Mouse (Mus musculus) forebrain, embryonic 10.5 days (tissue): ENCODE measurements around the gene Bmpr1b. TPM values are rescaled to one million over a fixed set of nuclear protein-coding genes. Genes with fewer than 3 reads are reported as not detected.

Experiments used
- DNase-seq: peaks from one replicate; pipeline ENCODE4 v3.0.0-alpha.2; 2017; ENCODE audit warnings: low spot score; ENCODE audit errors: extremely low spot score
- H3K27ac ChIP-seq: fragments of 300-500 bp; sonication (generic); 2 replicates; pipeline ENCODE4 v1.5.1; 2016; ENCODE audit warnings: mild to moderate bottlenecking
- H3K27me3 ChIP-seq: fragments of 300-500 bp; sonication (generic); 2 replicates; pipeline ENCODE4 v1.6.1; 2016; ENCODE audit warnings: mild to moderate bottlenecking; ENCODE audit not compliant: poor library complexity, severe bottlenecking
- H3K36me3 ChIP-seq: fragments of 300-500 bp; sonication (generic); replicated peaks from 2 replicates; pipeline ENCODE4 v1.6.1; 2016; ENCODE audit warnings: mild to moderate bottlenecking, moderate library complexity
- H3K4me1 ChIP-seq: fragments of 300-500 bp; sonication (generic); 2 replicates; pipeline ENCODE4 v1.6.1; 2016
- H3K4me3 ChIP-seq: fragments of 300-500 bp; sonication (generic); 2 replicates; pipeline ENCODE4 v1.5.1; 2016; ENCODE audit warnings: mild to moderate bottlenecking, moderate library complexity
- H3K9me3 ChIP-seq: fragments of 300-500 bp; sonication (generic); 2 replicates; pipeline ENCODE4 v1.6.1; 2016; ENCODE audit warnings: mild to moderate bottlenecking, moderate library complexity
- WGBS: fragments of 180-500 bp; shearing (Covaris S2); methylation state at CpG from one replicate; pipeline ENCODE4 v1.1.7; 2016; 5-methylcytosine and 5-hydroxymethylcytosine counted together
- polyA plus RNA-seq: library from polyadenylated mRNA; unstranded; fragments of >200 nt; fragmentation: Nextera tagmentation; extraction: Ambion mirVana; gene quantifications from 2 replicates; pipeline ENCODE4 v1.2.1, GENCODE M21; 2016

The Bmpr1b gene
- polyA plus RNA-seq, 1 experiment from 2014 or later = 9.2 TPM

DNA sequence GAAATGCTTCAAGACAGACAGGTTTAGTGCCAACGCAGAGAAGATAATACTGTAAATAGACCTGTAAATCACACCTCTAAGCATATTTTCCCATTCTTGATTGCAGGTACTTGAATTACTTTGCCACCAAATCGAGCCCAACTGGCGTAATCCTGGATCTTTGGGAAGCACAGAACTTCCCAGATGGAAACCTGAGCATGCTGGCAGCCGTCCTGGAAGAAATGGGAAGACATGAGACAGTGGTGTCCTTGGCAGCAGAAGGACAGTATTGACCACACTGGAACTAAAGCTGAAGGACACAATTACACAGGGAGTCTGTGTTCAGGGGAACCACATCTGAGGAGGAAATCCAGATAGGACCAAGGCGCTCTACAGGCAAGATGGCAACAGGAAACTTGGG lies 340.9 kb downstream of the Bmpr1b start:
- no peaks in the 10 kb centered on the region for H3K4me1 ChIP-seq
- no peak for DNase-seq
- no peak overlapping the region for H3K4me3 ChIP-seq
- H3K9me3 ChIP-seq = no peaks in the 10 kb centered on the region
- H3K27ac ChIP-seq = no peak overlapping the region
- H3K36me3 ChIP-seq = no peaks in the 10 kb centered on the region
- 93% methylated on average over 5 of the region's 5 CpGs for WGBS
- H3K27me3 ChIP-seq = no peaks in the 10 kb centered on the region

DNA sequence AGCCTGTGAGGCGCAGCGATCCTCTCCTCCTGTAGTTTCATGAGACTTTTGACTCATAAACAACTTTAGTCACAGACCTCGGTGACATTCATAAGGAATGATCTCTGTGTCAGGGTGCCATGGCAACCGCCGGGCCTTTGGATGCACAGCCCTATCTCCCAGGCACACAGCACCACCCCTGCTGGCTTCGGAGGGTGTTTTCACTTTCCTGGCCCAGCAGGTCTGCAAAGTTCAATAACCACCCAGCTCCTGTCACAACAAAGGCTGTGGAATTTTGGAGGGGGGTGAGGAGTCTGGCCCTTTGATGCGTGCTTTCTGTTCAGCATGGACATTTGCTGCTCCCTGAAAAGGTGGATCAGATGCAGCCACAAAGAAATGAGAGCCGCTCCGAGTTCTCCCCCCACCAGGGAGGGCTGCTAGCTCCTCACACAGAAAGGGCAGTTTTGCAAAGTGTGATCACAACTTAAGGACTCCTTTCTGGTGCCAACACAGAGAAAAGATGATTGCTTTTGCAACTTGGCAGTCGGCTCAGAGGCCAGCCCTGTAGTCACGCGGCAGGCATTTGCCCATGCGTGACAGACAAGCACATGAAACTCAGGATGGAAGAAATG lies 349.8 kb downstream of the Bmpr1b start:
- H3K27ac ChIP-seq = peak overlapping the region; percentile 83
- peaks cover 20% of the 10 kb centered on the region for H3K27me3 ChIP-seq
- peak overlapping the region; percentile 37 for H3K4me3 ChIP-seq
- peak; percentile 76 for DNase-seq
- 10% methylated on average over 13 of the region's 13 CpGs for WGBS
- H3K36me3 ChIP-seq = no peaks in the 10 kb centered on the region
- peaks cover 29% of the 10 kb centered on the region for H3K4me1 ChIP-seq
- H3K9me3 ChIP-seq = no peaks in the 10 kb centered on the region

DNA sequence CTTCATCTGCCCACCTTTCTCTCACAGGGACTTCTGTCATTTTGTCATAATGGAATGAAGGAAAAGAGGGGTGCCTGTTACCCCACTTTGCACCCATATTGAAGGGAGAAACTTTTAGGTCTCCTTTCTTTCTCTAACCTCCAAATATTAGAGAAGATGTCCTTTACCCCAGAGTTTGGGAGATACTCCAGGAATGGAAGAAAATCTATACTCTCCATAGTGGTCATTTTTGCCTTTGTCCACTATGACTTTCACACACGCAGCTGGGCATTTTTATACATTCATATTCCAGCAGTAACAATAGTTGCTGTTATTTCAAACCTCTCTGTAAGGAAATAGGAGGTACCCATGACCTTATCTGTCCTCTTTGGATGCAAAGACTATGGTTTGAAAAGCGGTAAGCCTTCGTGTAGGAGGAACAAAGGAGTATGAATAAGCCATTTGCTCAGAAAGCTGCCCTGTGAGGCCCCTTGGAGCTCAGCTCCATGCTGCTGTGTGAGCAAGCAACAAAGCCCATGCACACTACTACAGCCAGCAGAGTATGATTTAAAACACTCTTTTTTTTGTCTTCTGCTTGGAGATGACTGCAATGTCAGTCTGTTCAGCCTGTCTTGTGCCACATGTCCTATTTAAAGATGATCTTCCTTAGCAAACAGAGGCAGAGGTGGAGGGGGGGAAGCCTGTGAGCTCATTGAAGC lies 350.5 kb downstream of the Bmpr1b start:
- Histone ChIP-seq H3K4me1 (peaks cover 29% of the 10 kb centered on the region), H3K27me3 (peaks cover 20% of the 10 kb centered on the region), H3K4me3 (peak overlapping the region; percentile 37), H3K27ac (peak overlapping the region; percentile 83), H3K9me3 (no peaks in the 10 kb centered on the region), H3K36me3 (no peaks in the 10 kb centered on the region)
- WGBS = 18% methylated on average over 3 of the region's 3 CpGs
- DNase-seq = no peak

DNA sequence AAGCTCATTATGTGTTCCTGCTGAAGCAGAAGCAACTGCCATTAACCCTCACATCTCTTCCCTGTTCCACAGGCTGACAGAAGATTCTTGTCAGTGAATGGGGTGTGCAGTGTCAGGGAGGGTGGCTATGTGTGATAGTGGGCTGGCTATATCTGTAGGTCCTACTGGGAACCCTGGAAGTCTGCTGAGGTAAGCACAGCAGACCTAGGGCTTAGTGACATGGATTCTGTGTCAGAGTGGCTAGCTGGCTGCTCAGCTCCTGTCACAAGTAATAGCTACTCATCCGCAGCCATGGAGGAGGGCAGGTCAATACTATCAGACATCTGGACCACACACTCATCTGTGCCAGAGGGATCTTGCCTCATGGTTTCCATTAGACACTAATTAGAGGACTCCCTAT lies 354.4 kb downstream of the Bmpr1b start:
- H3K4me1 ChIP-seq = peaks cover 38% of the 10 kb centered on the region
- WGBS = 50% methylated on average over 1 of the region's 1 CpGs
- no peak overlapping the region for H3K27ac ChIP-seq
- H3K27me3 ChIP-seq = peaks cover 20% of the 10 kb centered on the region
- DNase-seq = no peak
- no peaks in the 10 kb centered on the region for H3K36me3 ChIP-seq
- no peaks in the 10 kb centered on the region for H3K9me3 ChIP-seq
- H3K4me3 ChIP-seq = no peak overlapping the region

DNA sequence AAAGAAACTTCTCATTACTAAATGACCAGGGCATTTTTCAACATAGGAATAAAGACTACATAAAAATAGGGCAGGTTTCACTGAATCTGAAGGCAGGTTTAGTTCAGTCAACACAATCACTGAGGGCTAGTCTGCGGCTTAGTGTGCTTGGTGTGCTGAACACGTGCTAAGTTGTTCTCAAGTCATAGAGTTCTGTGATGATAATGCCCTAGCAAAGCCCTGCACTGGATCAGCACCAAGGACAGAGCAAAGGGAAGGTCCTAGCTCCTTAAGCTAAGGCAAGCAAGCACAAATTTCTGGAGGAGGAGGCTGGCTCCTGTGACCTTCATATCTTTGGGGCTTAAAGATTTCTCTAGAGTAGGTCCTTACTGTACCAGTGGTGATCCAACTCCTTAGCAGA lies 357.9 kb downstream of the Bmpr1b start:
- peak; percentile 34 for DNase-seq
- no peak overlapping the region for H3K27ac ChIP-seq
- no peaks in the 10 kb centered on the region for H3K9me3 ChIP-seq
- H3K27me3 ChIP-seq = 0 out of 2 replicates have a peak, but pooled peaks cover under 1% of the 10 kb centered on the region
- no peak overlapping the region for H3K4me3 ChIP-seq
- no peaks in the 10 kb centered on the region for H3K36me3 ChIP-seq
- WGBS = 19% methylated on average over 2 of the region's 2 CpGs
- peaks cover 22% of the 10 kb centered on the region for H3K4me1 ChIP-seq

DNA sequence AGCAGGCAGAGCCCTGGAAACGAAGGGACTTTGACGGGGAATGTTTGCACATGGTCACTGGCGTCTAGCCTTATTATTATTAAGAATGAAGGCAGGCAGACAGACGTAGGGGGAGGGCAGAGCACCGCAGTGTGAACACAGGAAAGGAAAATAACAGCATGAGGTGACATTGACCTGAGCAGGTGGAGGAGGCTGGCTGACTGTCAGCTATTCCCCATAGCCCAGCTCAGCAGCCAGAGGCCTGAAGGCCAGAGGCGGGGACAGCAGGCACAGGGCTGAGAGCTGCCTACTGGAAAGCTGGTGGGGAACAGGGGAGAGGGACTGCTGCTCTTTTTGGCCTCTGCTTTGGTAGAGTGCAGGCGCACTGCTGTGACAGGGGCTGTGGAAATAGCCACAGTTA lies 358.3 kb downstream of the Bmpr1b start:
- DNase-seq = no peak
- no peak overlapping the region for H3K27ac ChIP-seq
- H3K4me1 ChIP-seq = peaks cover 22% of the 10 kb centered on the region
- H3K4me3 ChIP-seq = no peak overlapping the region
- WGBS = 60% methylated on average over 7 of the region's 7 CpGs
- H3K36me3 ChIP-seq = no peaks in the 10 kb centered on the region
- no peaks in the 10 kb centered on the region for H3K9me3 ChIP-seq
- H3K27me3 ChIP-seq = no peaks in the 10 kb centered on the region

DNA sequence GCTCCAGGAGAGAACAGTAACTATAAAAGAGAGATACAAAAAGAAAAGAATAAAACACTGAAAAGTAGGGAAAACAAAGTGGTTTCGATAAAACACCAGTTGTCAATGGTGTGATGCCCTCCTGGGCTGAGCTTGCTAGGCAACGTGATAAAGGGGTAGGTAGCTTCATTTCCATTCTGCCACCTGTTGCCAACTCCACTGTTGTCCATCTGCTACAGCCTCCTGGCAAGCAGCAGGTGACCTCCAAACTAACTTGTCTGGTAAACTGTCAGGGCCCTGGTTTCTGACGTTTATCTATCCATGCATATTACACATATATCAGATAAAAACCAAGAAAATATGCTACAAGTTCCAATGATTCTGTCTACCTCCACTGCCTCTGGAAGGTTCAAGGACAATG lies 359.6 kb downstream of the Bmpr1b start:
- H3K4me1 ChIP-seq = peaks cover 16% of the 10 kb centered on the region
- H3K4me3 ChIP-seq = no peak overlapping the region
- H3K9me3 ChIP-seq = no peaks in the 10 kb centered on the region
- H3K27me3 ChIP-seq = no peaks in the 10 kb centered on the region
- WGBS = 86% methylated on average over 3 of the region's 3 CpGs
- H3K27ac ChIP-seq = no peak overlapping the region
- no peaks in the 10 kb centered on the region for H3K36me3 ChIP-seq
- DNase-seq = no peak

DNA sequence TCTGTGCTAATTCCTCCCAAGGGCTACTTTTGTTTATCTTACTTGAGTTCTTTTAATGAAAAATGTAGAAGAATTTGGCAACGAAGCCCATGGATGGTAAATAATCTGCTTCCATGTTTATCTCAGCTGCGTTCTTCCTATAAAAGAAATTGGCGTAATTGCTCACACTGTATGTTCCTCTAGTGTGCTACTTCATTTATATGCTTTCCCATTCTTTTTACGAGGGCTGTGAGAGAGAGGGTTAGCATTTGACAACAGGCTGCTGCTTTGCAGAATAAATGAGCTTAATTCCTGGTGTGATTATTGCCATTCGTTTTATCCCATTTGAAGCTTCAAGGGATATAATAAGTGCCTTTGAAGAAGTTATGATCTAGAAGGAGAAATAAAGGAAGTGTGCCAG lies 365.1 kb downstream of the Bmpr1b start:
- Histone ChIP-seq H3K36me3 (no peaks in the 10 kb centered on the region; the same call in 1 of the 2 replicates), H3K4me1 (no peaks in the 10 kb centered on the region), H3K27ac (no peak overlapping the region), H3K9me3 (no peaks in the 10 kb centered on the region), H3K27me3 (no peaks in the 10 kb centered on the region), H3K4me3 (no peak overlapping the region)
- no peak for DNase-seq
- 85% methylated on average over 5 of the region's 5 CpGs for WGBS

DNA sequence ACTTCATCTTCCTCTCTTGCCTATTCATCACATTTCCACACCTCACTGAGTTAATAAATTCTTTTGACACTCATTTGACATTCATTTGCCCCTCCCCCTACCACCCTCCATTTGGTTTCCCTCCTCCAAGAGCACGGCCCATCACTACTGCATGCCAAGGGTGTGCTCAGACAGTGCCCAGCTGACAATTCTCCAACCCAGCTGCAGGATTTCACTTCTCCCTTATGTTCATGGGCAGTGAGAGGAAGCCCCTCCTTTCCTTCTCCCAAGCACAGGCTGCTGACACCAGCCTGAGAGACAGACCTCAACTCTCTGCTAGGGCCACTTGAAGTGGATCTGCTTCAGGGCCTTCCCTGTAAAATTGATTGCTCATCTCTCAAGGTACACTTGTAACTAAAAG lies 371.4 kb downstream of the Bmpr1b start:
- H3K9me3 ChIP-seq = no peaks in the 10 kb centered on the region
- no peak for DNase-seq
- no peak overlapping the region for H3K27ac ChIP-seq
- H3K4me1 ChIP-seq = no peaks in the 10 kb centered on the region
- H3K4me3 ChIP-seq = no peak overlapping the region
- no peaks in the 10 kb centered on the region for H3K36me3 ChIP-seq
- H3K27me3 ChIP-seq = no peaks in the 10 kb centered on the region
- 76% methylated on average over 1 of the region's 1 CpGs for WGBS

DNA sequence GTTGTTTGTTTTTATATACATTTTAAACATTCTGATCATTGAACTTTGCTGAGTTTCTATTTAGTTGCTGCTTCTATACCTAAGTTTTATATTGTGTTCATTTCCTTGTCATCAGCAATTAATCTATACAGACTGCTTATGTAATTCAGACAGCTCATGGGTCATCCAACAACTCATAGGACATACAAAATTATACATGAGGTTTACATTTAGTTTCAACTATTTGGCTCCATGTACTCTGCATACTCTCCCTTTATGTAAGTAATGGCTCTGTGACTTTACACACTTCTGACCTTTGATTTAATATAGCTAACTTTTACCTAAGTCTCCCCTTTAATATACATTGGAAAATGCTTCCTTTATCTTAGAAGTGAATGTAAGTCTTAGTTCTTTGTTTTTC lies 371.9 kb downstream of the Bmpr1b start:
- no peaks in the 10 kb centered on the region for H3K27me3 ChIP-seq
- H3K36me3 ChIP-seq = no peaks in the 10 kb centered on the region
- H3K4me3 ChIP-seq = no peak overlapping the region
- H3K4me1 ChIP-seq = no peaks in the 10 kb centered on the region
- no peak overlapping the region for H3K27ac ChIP-seq
- DNase-seq = no peak
- no peaks in the 10 kb centered on the region for H3K9me3 ChIP-seq

DNA sequence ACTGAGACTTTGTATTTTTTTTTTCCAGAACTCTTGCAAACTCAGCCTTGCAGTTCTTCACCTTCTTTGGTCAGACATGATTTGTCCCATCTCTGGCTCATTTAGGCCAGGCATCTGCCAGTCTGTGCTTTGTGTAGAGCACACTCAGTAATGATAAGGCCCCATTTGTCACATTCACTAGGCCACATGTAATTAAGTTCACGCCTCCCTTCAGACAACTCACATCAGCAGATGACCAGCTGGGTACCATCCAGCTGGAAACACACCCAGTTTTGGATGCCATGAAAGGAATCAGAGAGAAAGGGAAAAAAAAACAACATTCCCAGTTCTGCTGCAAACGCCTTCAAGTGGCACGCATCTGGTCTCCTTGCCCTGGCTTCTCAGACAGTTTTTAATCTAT lies 374.9 kb downstream of the Bmpr1b start:
- H3K4me3 ChIP-seq = no peak overlapping the region
- no peaks in the 10 kb centered on the region for H3K27me3 ChIP-seq
- no peaks in the 10 kb centered on the region for H3K4me1 ChIP-seq
- 90% methylated on average over 3 of the region's 3 CpGs for WGBS
- H3K27ac ChIP-seq = no peak overlapping the region
- no peak for DNase-seq
- no peaks in the 10 kb centered on the region for H3K36me3 ChIP-seq
- no peaks in the 10 kb centered on the region for H3K9me3 ChIP-seq

DNA sequence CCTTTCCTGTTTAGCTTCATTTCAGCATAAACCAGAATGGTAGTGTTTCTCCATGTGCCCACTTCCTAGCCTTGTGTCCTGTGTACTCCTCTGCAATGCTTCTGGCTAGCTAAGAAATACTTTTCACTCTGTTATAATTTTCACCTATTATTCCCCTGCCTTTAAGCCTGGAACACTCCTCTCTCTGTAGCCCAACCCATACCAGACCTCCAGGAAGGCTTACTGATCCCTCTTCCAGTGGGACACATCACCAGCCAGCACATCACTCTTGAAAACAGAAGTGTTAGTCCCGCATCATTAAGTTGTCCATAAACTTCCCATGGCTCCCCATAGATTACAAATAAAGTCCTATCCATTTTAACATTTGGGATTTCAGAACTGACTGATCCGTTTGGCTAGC lies 375.5 kb downstream of the Bmpr1b start:
- Histone ChIP-seq H3K9me3 (no peaks in the 10 kb centered on the region), H3K4me3 (no peak overlapping the region), H3K27me3 (no peaks in the 10 kb centered on the region), H3K27ac (no peak overlapping the region), H3K36me3 (no peaks in the 10 kb centered on the region), H3K4me1 (no peaks in the 10 kb centered on the region)
- 94% methylated on average over 2 of the region's 2 CpGs for WGBS
- DNase-seq = no peak

DNA sequence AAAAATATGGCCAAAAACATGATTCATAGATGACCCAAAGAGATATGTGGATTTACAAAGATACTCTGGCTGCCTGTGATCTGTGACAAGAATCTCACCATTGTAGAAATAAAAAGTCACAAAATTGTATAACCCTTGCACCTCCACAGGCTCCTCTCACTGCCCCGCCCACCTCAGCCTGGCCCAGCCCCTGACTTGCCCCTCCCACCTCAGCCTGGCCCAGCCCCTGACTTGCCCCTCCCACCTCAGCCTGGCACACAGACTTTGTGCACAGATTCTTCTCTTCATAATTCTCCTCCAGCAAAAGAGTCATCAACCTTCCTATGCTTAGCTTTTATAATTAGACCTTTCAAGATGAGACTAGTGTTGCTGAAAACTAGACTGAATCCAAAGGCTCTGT lies 377.1 kb downstream of the Bmpr1b start:
- Histone ChIP-seq H3K36me3 (no peaks in the 10 kb centered on the region), H3K4me3 (no peak overlapping the region), H3K27me3 (no peaks in the 10 kb centered on the region), H3K27ac (no peak overlapping the region), H3K9me3 (no peaks in the 10 kb centered on the region), H3K4me1 (no peaks in the 10 kb centered on the region)
- WGBS = 77% methylated on average over 1 of the region's 1 CpGs
- DNase-seq = no peak
